Mouse (Mus musculus): ENCODE measurements around the gene Rrp36. TPM values are rescaled to one million over a fixed set of nuclear protein-coding genes. Genes with fewer than 3 reads are reported as not detected.
A peak's percentile ranks its signal among the peaks of the same experiment; 100 is the strongest.

Gene Rrp36
- total RNA-seq, 2 experiments from 2014 or later, result 9.8 to 14.2 TPM

- intact Hi-C loops (cut with DNase I), result no loop called here
- DNase-seq, result peak in 1 of 2 experiments; percentile 33
Observed at GRCm38 (mm10) chr17:46623819-46624557, 50.2 kb downstream of the Rrp36 start.

GRCm38 (mm10) chr17:46622269-46622668 lies 51.9 kb downstream of the Rrp36 start:
- DNase-seq, result no peak
- intact Hi-C loops (cut with DNase I), result no loop called here

- DNase-seq, result peak; percentile 64 to 73
- intact Hi-C loops (cut with DNase I), result loop anchor here (1.0 kb wide), 1 partner anchor 8 kb away; no protein-coding TSS in a partner anchor
Observed at GRCm38 (mm10) chr17:46621324-46621723, 52.8 kb downstream of the Rrp36 start.

- intact Hi-C loops (cut with DNase I), result no loop called here
Observed at GRCm38 (mm10) chr17:46619683-46620357, 54.3 kb downstream of the Rrp36 start.

GRCm38 (mm10) chr17:46618769-46619682 lies 55.1 kb downstream of the Rrp36 start:
- intact Hi-C loops (cut with DNase I), result no loop called here
- DNase-seq, result no peak

More at GRCm38 (mm10) chr17:46619683-46620357, 54.3 kb downstream of the Rrp36 start:
- DNase-seq, result no peak

GRCm38 (mm10) chr17:46618394-46618768 lies 55.8 kb downstream of the Rrp36 start:
- intact Hi-C loops (cut with DNase I), result no loop called here
- no peak for DNase-seq

- intact Hi-C loops (cut with DNase I), result no loop called here
- no peak for DNase-seq
Observed at GRCm38 (mm10) chr17:46617799-46618198, 56.4 kb downstream of the Rrp36 start.

Other genes starting within 250 kb of the Rrp36 start
- 1 to 10 TPM in 1 of 2 experiments, under 1 TPM in 1; 0.79 to 2.3 TPM for gene Crip3, start 245.4 kb downstream of the Rrp36 start, total RNA-seq (2021)
- gene Slc22a7, start 235.9 kb downstream of the Rrp36 start, total RNA-seq (2021), result not detected
- under 1 TPM; 0.29 to 0.48 TPM for gene Ttbk1, start 186.7 kb downstream of the Rrp36 start, total RNA-seq (2021)
- 1 to 10 TPM; 2.1 to 2.4 TPM for gene Dnph1, start 177.6 kb downstream of the Rrp36 start, total RNA-seq (2021)
- gene Cul9, start 128.0 kb downstream of the Rrp36 start, total RNA-seq (2021), result 10 to 100 TPM; 17.0 to 18.2 TPM
- 100 to 1,000 TPM in 1 of 2 experiments, 10 to 100 TPM in 1; 93.0 to 109 TPM for gene Srf, start 118.2 kb downstream of the Rrp36 start, total RNA-seq (2021)
- gene Ptk7, start 44.8 kb downstream of the Rrp36 start, total RNA-seq (2021), result 1 to 10 TPM; 9.1 to 9.2 TPM
- 10 to 100 TPM; 24.5 to 25.3 TPM for gene Klc4, start 28.3 kb downstream of the Rrp36 start, total RNA-seq (2021)
- gene Mrpl2, start 28.1 kb downstream of the Rrp36 start, total RNA-seq (2021), result 100 to 1,000 TPM; 106 to 121 TPM
- 10 to 100 TPM; 30.3 to 37.6 TPM for gene Cul7, start 24.0 kb downstream of the Rrp36 start, total RNA-seq (2021)
- gene Mea1, start 4.4 kb upstream of the Rrp36 start, total RNA-seq (2021), result 10 to 100 TPM; 44.2 to 47.1 TPM
- gene Klhdc3, start 6.6 kb upstream of the Rrp36 start, total RNA-seq (2021), result 100 to 1,000 TPM; 127 TPM
- gene Ppp2r5d, start 30.8 kb upstream of the Rrp36 start, total RNA-seq (2021), result 10 to 100 TPM; 35.0 to 35.3 TPM
- gene Pex6, start 37.1 kb upstream of the Rrp36 start, total RNA-seq (2021), result 10 to 100 TPM; 24.3 to 25.1 TPM
- gene Gnmt, start 54.8 kb upstream of the Rrp36 start, total RNA-seq (2021), result under 1 TPM; 0.26 to 0.41 TPM
- gene Cnpy3, start 77.9 kb upstream of the Rrp36 start, total RNA-seq (2021), result 10 to 100 TPM; 18.7 to 19.4 TPM
- gene Ptcra, start 89.4 kb upstream of the Rrp36 start, total RNA-seq (2021), result under 1 TPM in 1 of 2 experiments, not detected in 1; 0.78 TPM
- gene 2310039H08Rik, start 98.3 kb upstream of the Rrp36 start, total RNA-seq (2021), result 10 to 100 TPM; 21.0 to 23.3 TPM
- 10 to 100 TPM; 51.2 to 59.5 TPM for gene Rpl7l1, start 108.3 kb upstream of the Rrp36 start, total RNA-seq (2021)
- gene Bicral, start 184.1 kb upstream of the Rrp36 start, total RNA-seq (2021), result 10 to 100 TPM; 13.1 to 15.4 TPM
- 10 to 100 TPM; 17.6 to 20.0 TPM for gene Tbcc, start 216.3 kb upstream of the Rrp36 start, total RNA-seq (2021)
- not detected for gene Prph2, start 236.1 kb upstream of the Rrp36 start, total RNA-seq (2021)